Mouse (Mus musculus) limb, embryonic 14.5 days (tissue): Measurements from ENCODE around the gene Immt. TPM values are rescaled to one million over a fixed set of nuclear protein-coding genes. Genes with fewer than 3 reads are reported as not detected.
"Not testable (repeated sequence)": the region's sequence is repeated elsewhere in the genome, so short reads cannot be mapped to it uniquely, and the experiment has no call there.

Source experiments
- ATAC-seq: fragments of 200-750 bp; cut with Nextera tagmentation; 2 replicates; pipeline ENCODE4 v1.8.0; 2017; ENCODE audit warnings: low read depth, moderate number of reproducible peaks, moderate TSS enrichment; ENCODE audit not compliant: low FRiP score
- DNase-seq: peaks from one replicate; pipeline ENCODE4 v3.0.0-alpha.2; 2015; ENCODE audit warnings: low spot score
- H3K27ac ChIP-seq: fragments of 300-500 bp; sonication (generic); replicated peaks from 2 replicates; pipeline ENCODE4 v1.5.1; 2014; ENCODE audit warnings: low read depth, mild to moderate bottlenecking, low read length, moderate library complexity, mixed read lengths
- H3K27me3 ChIP-seq: fragments of 300-500 bp; sonication (generic); 2 replicates; pipeline ENCODE4 v1.6.1; 2014; ENCODE audit warnings: low read length, mixed read lengths; ENCODE audit not compliant: control insufficient read depth, insufficient read depth
- H3K36me3 ChIP-seq: fragments of 300-500 bp; sonication (generic); 2 replicates; pipeline ENCODE4 v1.6.1; 2014; ENCODE audit warnings: mild to moderate bottlenecking, low read length, moderate library complexity, mixed read lengths; ENCODE audit not compliant: control insufficient read depth, insufficient read depth
- H3K4me1 ChIP-seq: fragments of 300-500 bp; sonication (generic); 2 replicates; pipeline ENCODE4 v1.6.1; 2014; ENCODE audit warnings: antibody characterized with exemption, low read length, mixed read lengths; ENCODE audit not compliant: control insufficient read depth, insufficient read depth
- H3K4me2 ChIP-seq: fragments of 300-500 bp; sonication (generic); replicated peaks from 2 replicates; pipeline ENCODE4 v1.6.1; 2014; ENCODE audit warnings: low read depth, mild to moderate bottlenecking, low read length, moderate library complexity; ENCODE audit not compliant: severe bottlenecking
- H3K4me3 ChIP-seq: fragments of 300-500 bp; sonication (generic); replicated peaks from 2 replicates; pipeline ENCODE4 v1.5.1; 2014; ENCODE audit warnings: low read length
- H3K9ac ChIP-seq: fragments of 300-500 bp; sonication (generic); 2 replicates; pipeline ENCODE4 v1.6.1; 2014; ENCODE audit warnings: mild to moderate bottlenecking, low read depth, low read length, moderate library complexity; ENCODE audit not compliant: severe bottlenecking
- H3K9me3 ChIP-seq: fragments of 300-500 bp; sonication (generic); 2 replicates; pipeline ENCODE4 v1.6.1; 2016; ENCODE audit warnings: low read length; ENCODE audit not compliant: control insufficient read depth
- POLR2A ChIP-seq: fragments of 200-500 bp; IDR thresholded peaks from 2 replicates; pipeline ENCODE4 v1.8.0; 2012; ENCODE audit warnings: inconsistent platforms, mild to moderate bottlenecking, moderate library complexity, borderline replicate concordance; ENCODE audit not compliant: insufficient read depth, insufficient read length; ENCODE audit errors: extremely low read depth
- WGBS: fragments of 180-500 bp; shearing (Covaris S2); extraction: QIAGEN DNeasy Blood & Tissue Kit; methylation state at CpG from one replicate; pipeline ENCODE4 v1.1.7; 2014; 5-methylcytosine and 5-hydroxymethylcytosine counted together
- polyA plus RNA-seq, 2 experiments: library from polyadenylated mRNA; depleted of rRNA in 1 of 2; stranded (reverse) in 1 of 2; unstranded in 1 of 2; fragments of >200 nt; fragmentation: Nextera tagmentation in 1 of 2; extraction: Ambion mirVana in 1 of 2; gene quantifications; 2 replicates each; pipeline versions ENCODE4 v1.2.1 to v1.2.3; 2012 to 2014

The Immt gene
- polyA plus RNA-seq, 2 experiments = 69.8 to 145 TPM

- ATAC-seq = no peak
- Histone ChIP-seq H3K4me2 (peak overlapping the region; percentile 51), H3K9me3 (no peaks in the 10 kb centered on the region), H3K9ac (no peak overlapping the region), H3K36me3 (peaks cover 40% of the 10 kb centered on the region), H3K4me3 (peak overlapping the region; percentile 67), H3K27ac (no peak overlapping the region), H3K4me1 (peaks cover 4% of the 10 kb centered on the region; the same call in 1 of the 2 replicates), H3K27me3 (no peaks in the 10 kb centered on the region)
- no peak for DNase-seq
- 75% methylated on average over 6 of the region's 6 CpGs for WGBS
- no peak for TF ChIP-seq POLR2A
These were observed 78.7 kb downstream of the Immt start for GRCm38 (mm10) chr6:71909840-71910239.

- WGBS = 86% methylated on average over 5 of the region's 5 CpGs
- Histone ChIP-seq H3K36me3 (peaks cover 38% of the 10 kb centered on the region), H3K27ac (no peak overlapping the region), H3K4me3 (no peak overlapping the region), H3K4me2 (no peak overlapping the region), H3K4me1 (peaks cover 4% of the 10 kb centered on the region; the same call in 1 of the 2 replicates), H3K9ac (no peak overlapping the region), H3K27me3 (no peaks in the 10 kb centered on the region), H3K9me3 (no peaks in the 10 kb centered on the region)
- TF ChIP-seq POLR2A = no peak
- DNase-seq (no peak), ATAC-seq (no peak)
These were observed 80.7 kb downstream of the Immt start for GRCm38 (mm10) chr6:71911686-71912450.

GRCm38 (mm10) chr6:71920752-71921151 lies 89.6 kb downstream of the Immt start:
- ATAC-seq (no peak), DNase-seq (no peak)
- Histone ChIP-seq H3K27ac (no peak overlapping the region), H3K4me3 (no peak overlapping the region), H3K4me1 (no peaks in the 10 kb centered on the region), H3K9ac (no peak overlapping the region), H3K4me2 (no peak overlapping the region), H3K36me3 (peaks cover 90% of the 10 kb centered on the region), H3K27me3 (no peaks in the 10 kb centered on the region), H3K9me3 (no peaks in the 10 kb centered on the region)
- no peak for TF ChIP-seq POLR2A
- WGBS = 96% methylated on average over 7 of the region's 7 CpGs

GRCm38 (mm10) chr6:71925233-71925632 lies 94.1 kb downstream of the Immt start:
- H3K4me2 ChIP-seq = not testable (repeated sequence)
- peaks cover 89% of the 10 kb centered on the region for H3K36me3 ChIP-seq
- WGBS = 90% methylated on average over 5 of the region's 5 CpGs

More at GRCm38 (mm10) chr6:71925233-71925632, 94.1 kb downstream of the Immt start:
- not testable (repeated sequence) for H3K27ac ChIP-seq, H3K9me3 ChIP-seq, H3K9ac ChIP-seq, H3K4me3 ChIP-seq, H3K4me1 ChIP-seq, H3K27me3 ChIP-seq, ATAC-seq, DNase-seq

Other genes with a start within 250 kb of the Immt start
- 54.8 and 58.1 TPM in 2 replicates for gene Kdm3a, start 198.3 kb upstream of the Immt start, polyA plus RNA-seq (2012; rRNA removed)
- 36.9 and 37.9 TPM in 2 replicates for gene Kdm3a, start 198.3 kb upstream of the Immt start, polyA plus RNA-seq (2014; fragmentation: Nextera tagmentation; extraction: Ambion mirVana)
- 14.9 and 15.6 TPM in 2 replicates for gene Reep1, start 123.8 kb upstream of the Immt start, polyA plus RNA-seq (2012; rRNA removed)
- 13.0 and 15.2 TPM in 2 replicates for gene Reep1, start 123.8 kb upstream of the Immt start, polyA plus RNA-seq (2014; fragmentation: Nextera tagmentation; extraction: Ambion mirVana)
- 13.3 and 20.4 TPM in 2 replicates for gene Mrpl35, start 4.4 kb upstream of the Immt start, polyA plus RNA-seq (2012; rRNA removed)
- gene Mrpl35, start 4.4 kb upstream of the Immt start, polyA plus RNA-seq (2014; fragmentation: Nextera tagmentation; extraction: Ambion mirVana) = 64.3 and 64.9 TPM in 2 replicates
- 49.9 and 62.4 TPM in 2 replicates for gene Ptcd3, start 77.4 kb downstream of the Immt start, polyA plus RNA-seq (2012; rRNA removed)
- 91.0 and 97.6 TPM in 2 replicates for gene Ptcd3, start 77.4 kb downstream of the Immt start, polyA plus RNA-seq (2014; fragmentation: Nextera tagmentation; extraction: Ambion mirVana)
- 24.5 and 27.1 TPM in 2 replicates for gene Polr1a, start 77.7 kb downstream of the Immt start, polyA plus RNA-seq (2012; rRNA removed)
- 31.9 and 32.3 TPM in 2 replicates for gene Polr1a, start 77.7 kb downstream of the Immt start, polyA plus RNA-seq (2014; fragmentation: Nextera tagmentation; extraction: Ambion mirVana)